Mouse (Mus musculus) small intestine, adult 2 months (tissue): ENCODE data around the gene Anapc16. TPM values are rescaled to one million over a fixed set of nuclear protein-coding genes. Genes with fewer than 3 reads are reported as not detected.
A peak's percentile ranks its signal among the peaks of the same experiment; 100 is the strongest.

Experiments used
- H3K27ac ChIP-seq: fragments of 200-500 bp; 2 replicates; pipeline ENCODE4 v1.5.1; 2012; ENCODE audit warnings: low read depth, low read length, control low read depth, inconsistent platforms; ENCODE audit not compliant: insufficient read depth
- H3K27me3 ChIP-seq: fragments of 200-500 bp; 2 replicates; pipeline ENCODE4 v1.6.1; 2012; ENCODE audit warnings: mild to moderate bottlenecking, moderate library complexity, low read length, inconsistent platforms; ENCODE audit not compliant: control insufficient read depth, insufficient read depth
- H3K36me3 ChIP-seq: fragments of 200-500 bp; 2 replicates; pipeline ENCODE4 v1.6.1; 2012; ENCODE audit warnings: mild to moderate bottlenecking, low read length, control low read depth, inconsistent platforms; ENCODE audit not compliant: control insufficient read depth, insufficient read depth
- H3K4me1 ChIP-seq: fragments of 200-500 bp; 2 replicates; pipeline ENCODE4 v1.6.1; 2012; ENCODE audit warnings: low read length, inconsistent platforms, mixed read lengths; ENCODE audit not compliant: control insufficient read depth, insufficient read depth, insufficient read length
- H3K4me3 ChIP-seq: fragments of 200-500 bp; 2 replicates; pipeline ENCODE4 v1.5.1; 2012; ENCODE audit warnings: low read depth, mild to moderate bottlenecking, control low read depth, inconsistent platforms, low read length, moderate library complexity
- CTCF ChIP-seq: fragments of 200-500 bp; IDR thresholded peaks from 2 replicates; pipeline ENCODE4 v1.5.1; 2012; ENCODE audit warnings: low read depth, mild to moderate bottlenecking, control low read depth, inconsistent platforms, low read length, moderate library complexity, mixed read lengths; ENCODE audit not compliant: insufficient replicate concordance, insufficient read length; ENCODE audit errors: extremely low read depth
- POLR2A ChIP-seq: fragments of 200-500 bp; IDR thresholded peaks from 2 replicates; pipeline ENCODE4 v1.6.1; 2012; ENCODE audit warnings: low read depth, mild to moderate bottlenecking, control low read depth, inconsistent platforms, low read length, moderate library complexity
- WGBS: fragments of 180-500 bp; shearing (Covaris S2); methylation state at CpG from one replicate; pipeline ENCODE4 v1.1.7; 2018; 5-methylcytosine and 5-hydroxymethylcytosine counted together
- polyA plus RNA-seq: library from polyadenylated mRNA; depleted of rRNA; stranded (reverse); fragments of >200 nt; gene quantifications from 2 replicates; pipeline ENCODE4 v1.2.3, GENCODE M21; 2012

Anapc16 gene
- polyA plus RNA-seq, 1 experiment, result 51.4 TPM

GRCm38 (mm10) chr10:60031985-60032384 lies 29.1 kb upstream of the Anapc16 start:
- peaks cover 28% of the 10 kb centered on the region for H3K4me1 ChIP-seq
- WGBS, result 87% methylated on average over 2 of the region's 2 CpGs
- no peak for TF ChIP-seq POLR2A
- TF ChIP-seq CTCF, result no peak
- no peaks in the 10 kb centered on the region for H3K36me3 ChIP-seq
- H3K4me3 ChIP-seq, result no peak overlapping the region
- H3K27me3 ChIP-seq, result no peaks in the 10 kb centered on the region
- H3K27ac ChIP-seq, result no peak overlapping the region

DNA sequence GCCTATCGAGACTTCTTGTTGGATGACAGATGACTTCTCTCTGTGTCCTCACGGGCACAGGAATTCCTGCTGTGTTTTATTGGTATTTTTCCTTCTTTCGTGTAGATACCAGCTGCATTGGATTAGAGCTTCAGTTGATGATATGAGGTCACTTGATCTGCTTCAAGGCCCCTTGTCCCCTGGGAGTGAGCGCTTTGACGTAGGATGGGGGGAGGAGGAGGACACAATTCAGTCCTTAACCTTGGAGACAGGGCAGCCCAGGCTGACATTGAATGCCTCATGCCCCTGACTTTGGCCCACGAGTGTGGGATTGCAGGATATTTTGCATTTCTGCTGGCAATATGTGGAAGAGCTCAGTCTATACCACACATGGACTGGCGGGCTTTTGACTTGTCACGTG lies 28.6 kb upstream of the Anapc16 start:
- Histone ChIP-seq H3K36me3 (no peaks in the 10 kb centered on the region), H3K4me1 (peaks cover 31% of the 10 kb centered on the region), H3K27ac (no peak overlapping the region), H3K4me3 (no peak overlapping the region), H3K27me3 (no peaks in the 10 kb centered on the region)
- WGBS, result 90% methylated on average over 8 of the region's 8 CpGs
- no peak for TF ChIP-seq CTCF
- no peak for TF ChIP-seq POLR2A

GRCm38 (mm10) chr10:60029387-60029786 lies 26.5 kb upstream of the Anapc16 start:
- Histone ChIP-seq H3K4me1 (peaks cover 23% of the 10 kb centered on the region), H3K27me3 (no peaks in the 10 kb centered on the region), H3K4me3 (no peak overlapping the region), H3K27ac (no peak overlapping the region), H3K36me3 (peaks cover 3% of the 10 kb centered on the region; the same call in 1 of the 2 replicates)
- WGBS, result 90% methylated on average over 4 of the region's 4 CpGs
- no peak for TF ChIP-seq POLR2A
- TF ChIP-seq CTCF, result no peak

DNA sequence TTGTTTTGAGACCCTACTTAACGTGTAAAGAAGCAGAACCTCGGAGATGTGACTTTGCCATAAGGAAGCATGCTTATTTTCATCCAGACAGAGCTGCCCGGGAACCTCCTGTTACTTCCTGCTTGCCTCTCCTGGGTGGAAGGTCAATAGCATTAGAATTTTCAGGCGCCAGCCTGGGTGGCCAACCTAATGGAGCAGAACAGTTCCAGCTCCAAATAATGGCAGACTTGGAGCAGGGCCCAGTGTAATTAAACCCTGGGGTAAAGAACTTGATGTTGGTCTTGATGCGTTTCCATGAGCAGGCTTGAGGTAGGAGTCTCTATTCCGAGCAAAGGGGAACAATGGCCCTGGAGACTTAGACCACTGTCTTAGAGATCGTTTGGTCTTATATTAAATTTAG lies 26.0 kb upstream of the Anapc16 start:
- H3K4me1 ChIP-seq, result peaks cover 23% of the 10 kb centered on the region
- no peak for TF ChIP-seq CTCF
- no peak for TF ChIP-seq POLR2A
- H3K27ac ChIP-seq, result peak overlapping the region; percentile 47
- no peak overlapping the region for H3K4me3 ChIP-seq
- 38% methylated on average over 7 of the region's 7 CpGs for WGBS
- peaks cover 3% of the 10 kb centered on the region; the same call in 1 of the 2 replicates for H3K36me3 ChIP-seq
- no peaks in the 10 kb centered on the region for H3K27me3 ChIP-seq

- Histone ChIP-seq H3K27ac (peak overlapping the region; percentile 47), H3K4me3 (no peak overlapping the region), H3K4me1 (peaks cover 20% of the 10 kb centered on the region), H3K27me3 (no peaks in the 10 kb centered on the region), H3K36me3 (peaks cover 3% of the 10 kb centered on the region; the same call in 1 of the 2 replicates)
- 34% methylated on average over 7 of the region's 7 CpGs for WGBS
- TF ChIP-seq CTCF, result no peak
- no peak for TF ChIP-seq POLR2A
Observed at GRCm38 (mm10) chr10:60028181-60028580, 25.2 kb upstream of the Anapc16 start.

GRCm38 (mm10) chr10:60027619-60028084 lies 24.7 kb upstream of the Anapc16 start:
- H3K27ac ChIP-seq, result peak overlapping the region; percentile 47
- H3K4me3 ChIP-seq, result no peak overlapping the region
- H3K36me3 ChIP-seq, result peaks cover 3% of the 10 kb centered on the region; the same call in 1 of the 2 replicates
- H3K4me1 ChIP-seq, result peaks cover 20% of the 10 kb centered on the region
- TF ChIP-seq CTCF (no peak), POLR2A (no peak)
- 21% methylated on average over 2 of the region's 2 CpGs for WGBS
- H3K27me3 ChIP-seq, result no peaks in the 10 kb centered on the region

DNA sequence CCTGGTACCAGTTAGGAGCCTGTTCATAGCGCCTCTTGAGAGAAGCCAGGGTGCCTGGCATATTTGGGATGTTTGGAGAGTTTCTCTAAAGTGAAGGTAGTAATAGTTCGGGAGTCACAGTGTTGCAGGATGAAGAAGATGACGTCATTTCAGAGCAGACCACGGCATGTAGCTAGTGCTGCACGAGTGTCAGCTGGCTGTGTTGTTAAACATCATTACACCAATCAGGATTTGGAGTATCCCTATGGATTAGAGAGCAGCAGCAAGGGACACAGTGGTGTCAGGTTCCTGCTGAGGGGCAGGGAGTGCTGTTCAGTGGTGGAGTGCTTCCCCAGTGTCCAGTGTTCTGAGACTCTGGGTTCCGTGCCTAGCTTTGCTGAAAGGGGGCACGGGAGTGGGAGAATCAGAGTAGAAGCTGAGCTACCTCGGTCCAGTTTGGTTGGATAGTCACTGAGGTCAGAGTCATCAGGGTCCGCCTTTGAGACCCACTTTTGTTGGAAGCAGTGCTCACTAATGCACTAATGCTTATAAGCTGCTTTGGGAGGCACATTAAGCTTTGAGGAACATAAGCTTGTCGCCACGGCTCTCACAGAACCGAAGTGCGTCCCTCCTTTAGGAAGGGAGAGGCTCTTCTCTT lies 23.9 kb upstream of the Anapc16 start:
- Histone ChIP-seq H3K4me1 (peaks cover 20% of the 10 kb centered on the region), H3K36me3 (peaks cover 3% of the 10 kb centered on the region; the same call in 1 of the 2 replicates), H3K4me3 (no peak overlapping the region), H3K27ac (0 out of 2 replicates have a peak overlapping the region, but pooled peaks have one; percentile 3), H3K27me3 (no peaks in the 10 kb centered on the region)
- no peak for TF ChIP-seq CTCF
- no peak for TF ChIP-seq POLR2A
- 64% methylated on average over 13 of the region's 13 CpGs for WGBS

DNA sequence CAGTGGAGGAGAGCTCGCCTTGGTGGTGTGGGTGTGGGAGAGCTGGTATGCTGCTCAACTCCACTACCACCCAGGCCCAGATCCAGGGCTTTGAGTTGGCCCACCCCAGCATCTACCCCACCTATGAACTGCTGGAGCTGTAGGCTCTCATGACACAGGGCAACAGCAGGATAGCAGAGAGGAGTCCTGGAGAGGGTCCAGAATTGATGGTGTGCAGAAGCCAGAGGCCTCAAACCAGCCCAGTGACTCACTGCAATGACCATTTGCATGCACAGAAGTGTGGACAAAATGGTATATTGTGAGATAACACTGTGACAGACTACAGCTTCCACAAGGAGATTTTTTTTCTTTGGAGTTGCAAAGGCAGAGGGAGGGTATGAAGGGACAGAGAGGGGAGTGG lies 20.8 kb upstream of the Anapc16 start:
- TF ChIP-seq CTCF, result no peak
- no peak for TF ChIP-seq POLR2A
- 100% methylated on average over 1 of the region's 1 CpGs for whole genome bisulfite sequencing
- Histone ChIP-seq H3K4me3 (no peak overlapping the region), H3K4me1 (peaks cover 15% of the 10 kb centered on the region), H3K27me3 (no peaks in the 10 kb centered on the region), H3K36me3 (peaks cover 3% of the 10 kb centered on the region; the same call in 1 of the 2 replicates), H3K27ac (no peak overlapping the region)
